Mouse (Mus musculus) CH12.LX (cell line): ENCODE measurements around the gene Gnb1. TPM values are rescaled to one million over a fixed set of nuclear protein-coding genes. Genes with fewer than 3 reads are reported as not detected.

Source experiments
- DNase-seq: peaks from one replicate; pipeline ENCODE4 v3.0.0-alpha.2; 2013; ENCODE audit errors: extremely low read depth
- H3K27ac ChIP-seq: 2 replicates; pipeline ENCODE4 v1.5.1; 2012; ENCODE audit warnings: low read depth, mild to moderate bottlenecking, control low read depth, moderate library complexity; ENCODE audit not compliant: insufficient read depth
- H3K27me3 ChIP-seq: replicated peaks from 2 replicates; pipeline ENCODE3; 2012; ENCODE audit warnings: inconsistent platforms
- H3K36me3 ChIP-seq, 2 experiments: replicated peaks in 1 of 2; 2 replicates each; pipeline versions ENCODE3 to v1.6.1; 2012; ENCODE audit warnings: inconsistent platforms in 1 of 2, low read length in 1 of 2, mild to moderate bottlenecking in 1 of 2, mixed read lengths in 1 of 2, moderate library complexity in 1 of 2; ENCODE audit not compliant: control insufficient read depth in 1 of 2, insufficient read depth in 1 of 2
- H3K4me1 ChIP-seq, 2 experiments: 2 replicates each; pipeline ENCODE4 v1.6.1; 2012; ENCODE audit warnings: inconsistent platforms in 1 of 2, moderate library complexity in 1 of 2; ENCODE audit not compliant: insufficient read depth in 2 of 2, control insufficient read depth in 1 of 2
- H3K4me2 ChIP-seq: 2 replicates; pipeline ENCODE4 v1.6.1; 2012; ENCODE audit warnings: low read depth, mild to moderate bottlenecking, control low read depth; ENCODE audit not compliant: poor library complexity, insufficient read depth, severe bottlenecking
- H3K4me3 ChIP-seq, 3 experiments: fragments of 150-350 bp in 1 of 3; sonication (generic) in 1 of 3; replicated peaks in 1 of 3; 2 replicates each; pipeline versions ENCODE3 to v1.5.1; 2011 to 2012; ENCODE audit warnings: low read depth in 2 of 3, low read length in 2 of 3, mild to moderate bottlenecking in 2 of 3, moderate library complexity in 2 of 3, control low read depth in 1 of 3, improper control_type of control experiment in 1 of 3, inconsistent platforms in 1 of 3, mixed read lengths in 1 of 3; ENCODE audit not compliant: poor library complexity in 1 of 3
- H3K79me2 ChIP-seq: replicated peaks from 2 replicates; pipeline ENCODE4 v1.6.1; 2012; ENCODE audit warnings: mild to moderate bottlenecking, moderate library complexity; ENCODE audit not compliant: control insufficient read depth, poor library complexity, insufficient read depth, severe bottlenecking; ENCODE audit errors: extremely low read depth
- H3K9ac ChIP-seq: 2 replicates; pipeline ENCODE4 v1.6.1; 2012; ENCODE audit warnings: low read depth, mild to moderate bottlenecking, control low read depth, moderate library complexity; ENCODE audit not compliant: insufficient read depth
- H3K9me3 ChIP-seq: replicated peaks from 2 replicates; pipeline ENCODE3; 2012; ENCODE audit warnings: low read length, inconsistent platforms, mixed read lengths
- BHLHE40 ChIP-seq: IDR thresholded peaks from 2 replicates; pipeline ENCODE4 v1.6.1; 2011; ENCODE audit warnings: mild to moderate bottlenecking, low read depth, low read length, improper control_type of control experiment
- CHD2 ChIP-seq: IDR thresholded peaks from 2 replicates; pipeline ENCODE4 v1.6.1; 2011; ENCODE audit warnings: low read length, improper control_type of control experiment
- EP300 ChIP-seq: IDR thresholded peaks from 2 replicates; pipeline ENCODE4 v1.6.1; 2011; ENCODE audit warnings: low read length, improper control_type of control experiment
- ETS1 ChIP-seq: conservative IDR thresholded peaks from 2 replicates; pipeline ENCODE4 v1.6.1; 2012; ENCODE audit warnings: low read depth, mild to moderate bottlenecking, inconsistent platforms, low read length, improper control_type of control experiment, moderate library complexity
- KAT2A ChIP-seq: IDR thresholded peaks from 2 replicates; pipeline ENCODE4 v1.6.1; 2012; ENCODE audit warnings: low read length, improper control_type of control experiment, inconsistent platforms; ENCODE audit not compliant: insufficient replicate concordance
- MAFK ChIP-seq: IDR thresholded peaks from 2 replicates; pipeline ENCODE4 v1.6.1; 2011; ENCODE audit warnings: low read length, improper control_type of control experiment; ENCODE audit not compliant: insufficient replicate concordance
- MAX ChIP-seq: IDR thresholded peaks from 2 replicates; pipeline ENCODE4 v1.6.1; 2011; ENCODE audit warnings: low read length, improper control_type of control experiment
- MAZ ChIP-seq: IDR thresholded peaks from 2 replicates; pipeline ENCODE4 v1.6.1; 2012; ENCODE audit warnings: low read depth, mild to moderate bottlenecking, inconsistent platforms, low read length, improper control_type of control experiment, moderate library complexity
- MEF2A ChIP-seq: IDR thresholded peaks from 2 replicates; pipeline ENCODE4 v1.6.1; 2014; ENCODE audit warnings: low read depth, mild to moderate bottlenecking, inconsistent platforms, low read length, improper control_type of control experiment, borderline replicate concordance
- NRF1 ChIP-seq: IDR thresholded peaks from 2 replicates; pipeline ENCODE4 v1.6.1; 2014; ENCODE audit warnings: low read depth, mild to moderate bottlenecking, inconsistent platforms, low read length, improper control_type of control experiment, moderate library complexity
- POLR2A ChIP-seq: IDR thresholded peaks from 2 replicates; pipeline ENCODE4 v1.6.1; 2011; ENCODE audit warnings: low read depth, mild to moderate bottlenecking, improper control_type of control experiment, low read length
- POLR2AphosphoS2 ChIP-seq: IDR thresholded peaks from 2 replicates; pipeline ENCODE4 v1.6.1; 2011; ENCODE audit warnings: low read depth, low read length, improper control_type of control experiment
- RCOR1 ChIP-seq: conservative IDR thresholded peaks from 2 replicates; pipeline ENCODE4 v1.6.1; 2012; ENCODE audit warnings: low read depth, mild to moderate bottlenecking, inconsistent platforms, low read length, improper control_type of control experiment
- SMC3 ChIP-seq: IDR thresholded peaks from 2 replicates; pipeline ENCODE4 v1.6.1; 2011; ENCODE audit warnings: low read depth, low read length, improper control_type of control experiment
- TBP ChIP-seq: conservative IDR thresholded peaks from 2 replicates; pipeline ENCODE4 v1.6.1; 2011; ENCODE audit warnings: low read depth, low read length, improper control_type of control experiment
- TCF12 ChIP-seq: IDR thresholded peaks from 2 replicates; pipeline ENCODE4 v1.6.1; 2014; ENCODE audit warnings: low read depth, mild to moderate bottlenecking, inconsistent platforms, low read length, improper control_type of control experiment
- USF1 ChIP-seq: IDR thresholded peaks from 2 replicates; pipeline ENCODE4 v1.6.1; 2014; ENCODE audit warnings: low read depth, mild to moderate bottlenecking, inconsistent platforms, low read length, improper control_type of control experiment
- ZMIZ1 ChIP-seq: IDR thresholded peaks from 2 replicates; pipeline ENCODE4 v1.6.1; 2012; ENCODE audit warnings: low read depth, mild to moderate bottlenecking, inconsistent platforms, low read length, improper control_type of control experiment
- ZNF384 ChIP-seq: IDR thresholded peaks from 2 replicates; pipeline ENCODE4 v1.6.1; 2012; ENCODE audit warnings: low read depth, low read length, improper control_type of control experiment, inconsistent platforms
- dilution Hi-C: fragments of 300-500 bp; cut with MboI; formaldehyde crosslinking; loops from 2 replicates; pipeline ENCODE4 v1.14.3; 2020; ENCODE audit warnings: low sequenced_read_pairs; ENCODE audit not compliant: extremely low pct_unique_long_range_greater_than_20kb, extremely low pct_ligation_motif_present
- in situ Hi-C: fragments of 300-500 bp; cut with MboI; formaldehyde crosslinking; loops from 3 replicates; pipeline ENCODE4 v1.14.3; 2019; ENCODE audit warnings: low sequenced_read_pairs, low pct_ligation_motif_present, low pct_unique_long_range_greater_than_20kb, mixed read lengths
- polyA plus RNA-seq: library from polyadenylated mRNA; unstranded; fragments of >175 nt; gene quantifications from 2 replicates; pipeline ENCODE4 v1.2.1, GENCODE M21; 2012; ENCODE audit warnings: low read depth; ENCODE audit not compliant: insufficient read length
- total RNA-seq, 2 experiments: library from RNA; depleted of rRNA; stranded (reverse); fragments of 300-350 nt in 1 of 2; fragments of >200 nt in 1 of 2; gene quantifications; 2 replicates each; pipeline ENCODE4 v1.2.3; 2012 to 2014

Gnb1 gene
- total and polyA plus RNA-seq, 3 experiments = 88.0 to 407 (median 134) TPM

DNA sequence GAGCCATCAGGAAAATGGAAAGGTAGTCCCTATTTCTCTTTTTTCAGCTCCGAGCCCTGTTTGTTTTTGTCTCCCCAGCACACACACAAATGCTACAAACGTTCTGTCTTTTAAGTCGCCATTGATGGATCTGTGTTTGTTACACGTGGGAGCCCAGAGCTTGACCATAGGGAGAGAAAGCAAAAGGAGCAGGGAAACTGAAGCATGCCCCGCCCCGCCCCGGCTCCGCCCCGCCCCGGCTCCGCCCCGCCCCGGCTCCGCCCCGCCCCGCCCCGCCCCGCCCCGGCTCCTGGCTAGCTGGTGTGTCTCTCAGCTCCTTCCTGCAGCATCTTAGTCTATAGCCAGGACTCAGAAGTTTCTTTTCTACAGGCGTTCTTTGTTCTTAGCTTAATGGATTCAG is 107.4 kb downstream of the Gnb1 start:
- dilution Hi-C loops = no loop called here
- Histone ChIP-seq H3K9ac (no peak overlapping the region), H3K9me3 (no peaks in the 10 kb centered on the region)

DNA sequence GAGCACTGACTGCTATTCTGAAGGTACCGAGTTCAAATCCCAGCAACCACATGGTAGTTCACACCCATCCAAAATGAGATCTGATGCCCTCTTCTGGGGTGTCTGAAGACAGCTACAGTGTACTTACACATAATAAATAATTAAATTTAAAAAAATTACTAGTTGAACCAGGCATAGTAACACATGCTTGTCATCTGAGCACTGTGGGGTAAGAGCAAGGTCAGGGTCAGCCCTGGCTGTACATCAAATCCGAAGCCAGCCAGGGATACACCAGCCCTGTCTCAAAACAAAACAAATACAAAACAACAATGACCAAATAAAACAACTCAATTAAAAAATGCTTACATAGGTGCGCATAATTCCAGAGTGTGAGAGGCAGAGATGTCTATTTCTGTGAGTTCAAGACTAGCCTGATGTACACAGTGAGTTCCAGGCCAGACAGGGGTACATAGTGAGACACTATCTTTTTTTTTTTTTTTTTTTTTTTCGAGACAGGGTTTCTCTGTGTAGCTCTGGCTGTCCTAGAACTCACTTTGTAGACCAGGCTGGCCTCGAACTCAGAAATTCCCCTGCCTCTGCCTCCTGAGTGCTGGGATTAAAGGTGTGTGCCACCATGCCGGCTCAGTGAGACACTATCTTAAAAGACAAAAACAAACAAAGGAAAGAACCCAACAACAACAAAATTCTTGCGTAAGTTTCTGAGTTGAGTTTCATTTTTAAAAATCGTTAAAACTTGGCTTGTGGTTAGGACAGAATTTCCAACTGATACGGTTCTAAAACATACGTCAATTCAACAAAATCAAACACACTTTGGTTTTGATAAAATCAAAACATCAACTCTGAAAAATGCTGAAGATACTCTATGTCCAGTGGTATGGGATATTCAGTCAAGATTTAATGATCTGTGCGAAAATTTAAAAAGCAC is 109.0 kb downstream of the Gnb1 start:
- H3K79me2 ChIP-seq = peaks cover 23% of the 10 kb centered on the region
- TF ChIP-seq USF1 (no peak), POLR2A (no peak), SMC3 (no peak), TBP (no peak), MAFK (0 out of 2 replicates have a peak, but pooled peaks have one; percentile 15), TCF12 (no peak), MEF2A (no peak), ZNF384 (peak; percentile 49; the same call in 1 of the 2 replicates), KAT2A (no peak)
- TF ChIP-seq, all 38 proteins: peak for 2
- Histone ChIP-seq H3K4me3 (peak overlapping the region; percentile 78 to 93 (median 88)), H3K27me3 (no peaks in the 10 kb centered on the region), H3K9me3 (no peaks in the 10 kb centered on the region), H3K4me1 (peaks cover 6 to 48% of the 10 kb centered on the region in 2 experiments), H3K4me2 (peak overlapping the region; percentile 77), H3K27ac (no peak overlapping the region), H3K9ac (peak overlapping the region; percentile 86), H3K36me3 (peaks cover 3 to 22% of the 10 kb centered on the region in 2 experiments)
- dilution Hi-C loops (no loop called here), in situ Hi-C loops (no loop called here)
- no peak for DNase-seq

More for the DNA sequence above, 107.4 kb downstream of the Gnb1 start:
- H3K79me2 ChIP-seq = peaks cover 17% of the 10 kb centered on the region
- in situ Hi-C loops = no loop called here
- DNase-seq = no peak
- peaks cover 6 to 40% of the 10 kb centered on the region in 2 experiments for H3K4me1 ChIP-seq
- H3K36me3 ChIP-seq = peaks cover 0 to 9% of the 10 kb centered on the region in 2 experiments
- no peak overlapping the region for H3K4me2 ChIP-seq
- no peak overlapping the region for H3K27ac ChIP-seq
- TF ChIP-seq BHLHE40 (no peak), MAFK (no peak), POLR2AphosphoS2 (no peak), ETS1 (no peak), NRF1 (no peak), CHD2 (no peak), KAT2A (no peak), ZNF384 (no peak), ZMIZ1 (no peak), MAZ (no peak), EP300 (no peak), MAX (no peak), RCOR1 (no peak)
- no peaks in the 10 kb centered on the region for H3K27me3 ChIP-seq
- no peak overlapping the region for H3K4me3 ChIP-seq
